Mouse (Mus musculus): ENCODE data around the gene Flt1. TPM values are rescaled to one million over a fixed set of nuclear protein-coding genes. Genes with fewer than 3 reads are reported as not detected.

Gene Flt1
- polyA plus RNA-seq, 1 experiment from 2014 or later, result 11.2 TPM

- Histone ChIP-seq H3K4me1 (replicated peaks) (peaks cover 25% of the 10 kb centered on the region), H3K4me3 (replicated peaks) (no peak overlapping the region), H3K27me3 (peaks cover 83% of the 10 kb centered on the region), H3K36me3 (no peaks in the 10 kb centered on the region), H3K27ac (no peak overlapping the region), H3K9ac (replicated peaks) (no peak overlapping the region), H3K4me2 (no peak overlapping the region), H3K9me3 (no peaks in the 10 kb centered on the region)
- no peak for ATAC-seq (ENCODE audit: insufficient number of reproducible peaks, insufficient read depth, low FRiP score, low TSS enrichment, low read depth)
- WGBS, result 7% methylated on average over 5 of the region's 5 CpGs
Measured at GRCm38 (mm10) chr5:147749972-147750371, 24.2 kb upstream of the Flt1 start.

- H3K4me1 ChIP-seq (replicated peaks), result peaks cover 25% of the 10 kb centered on the region
- no peaks in the 10 kb centered on the region for H3K36me3 ChIP-seq
- H3K9ac ChIP-seq (replicated peaks), result no peak overlapping the region
- whole genome bisulfite sequencing, result 3% methylated on average over 15 of the region's 15 CpGs
- peak overlapping the region; percentile 20 for H3K4me3 ChIP-seq (replicated peaks)
- no peaks in the 10 kb centered on the region for H3K9me3 ChIP-seq
- H3K27ac ChIP-seq, result no peak overlapping the region
- peak overlapping the region; percentile 54 for H3K4me2 ChIP-seq
- peaks cover 75% of the 10 kb centered on the region for H3K27me3 ChIP-seq
- no peak for ATAC-seq (ENCODE audit: insufficient number of reproducible peaks, insufficient read depth, low FRiP score, low TSS enrichment, low read depth)
Measured at GRCm38 (mm10) chr5:147748081-147748581, 22.3 kb upstream of the Flt1 start.

DNA sequence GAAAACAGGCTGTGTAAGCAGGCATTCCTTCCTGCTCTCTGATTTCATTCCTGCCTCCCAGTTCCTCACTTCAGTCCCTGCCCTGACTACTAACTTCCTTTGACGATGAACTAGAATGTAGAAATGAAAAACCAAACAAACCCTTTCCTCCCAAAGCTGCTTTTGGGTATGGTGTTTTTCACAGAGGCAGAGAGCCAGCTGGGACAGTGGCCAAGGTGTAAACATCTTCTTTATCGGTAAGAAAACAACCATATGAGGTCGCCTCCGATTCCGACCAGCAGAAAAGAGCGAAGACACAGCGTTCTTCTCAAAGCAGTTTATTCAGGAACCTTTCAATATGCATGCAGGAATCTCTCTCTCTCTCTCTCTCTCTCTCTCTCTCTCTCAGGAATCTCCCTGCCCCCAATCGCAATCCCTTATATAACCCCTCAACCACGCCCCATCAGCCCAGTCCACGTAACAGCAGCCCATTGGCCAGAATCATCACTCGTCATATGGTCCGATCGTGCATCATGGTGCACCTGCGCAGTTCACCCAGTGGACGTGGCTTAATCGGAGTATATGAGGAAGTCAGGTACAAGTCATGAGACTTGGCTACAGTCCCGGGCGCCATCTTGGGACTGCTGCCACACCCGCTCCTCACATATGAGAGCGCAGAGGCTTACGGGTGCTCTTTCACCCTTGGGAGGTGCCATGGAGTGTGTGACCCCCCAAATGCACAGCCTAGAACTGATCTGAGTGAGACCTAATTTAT, 19.3 kb upstream of the Flt1 start:
- Histone ChIP-seq H3K27me3 (peaks cover 52% of the 10 kb centered on the region), H3K4me1 (replicated peaks) (peaks cover 14% of the 10 kb centered on the region; the same call in 1 of the 2 replicates), H3K4me3 (replicated peaks) (no peak overlapping the region), H3K9me3 (no peaks in the 10 kb centered on the region), H3K36me3 (no peaks in the 10 kb centered on the region), H3K4me2 (no peak overlapping the region), H3K9ac (replicated peaks) (no peak overlapping the region), H3K27ac (no peak overlapping the region)
- WGBS, result 91% methylated on average over 21 of the region's 21 CpGs
- ATAC-seq (ENCODE audit: insufficient number of reproducible peaks, insufficient read depth, low FRiP score, low TSS enrichment, low read depth), result no peak

GRCm38 (mm10) chr5:147742468-147743111, 16.8 kb upstream of the Flt1 start:
- H3K4me1 ChIP-seq (replicated peaks), result no peaks in the 10 kb centered on the region
- H3K9ac ChIP-seq (replicated peaks), result no peak overlapping the region
- no peaks in the 10 kb centered on the region for H3K36me3 ChIP-seq
- H3K9me3 ChIP-seq, result peaks cover 10% of the 10 kb centered on the region
- no peak overlapping the region for H3K4me3 ChIP-seq (replicated peaks)
- 80% methylated on average over 9 of the region's 9 CpGs for WGBS
- H3K4me2 ChIP-seq, result no peak overlapping the region
- no peak for ATAC-seq (ENCODE audit: insufficient number of reproducible peaks, insufficient read depth, low FRiP score, low TSS enrichment, low read depth)
- H3K27me3 ChIP-seq, result peaks cover 28% of the 10 kb centered on the region
- no peak overlapping the region for H3K27ac ChIP-seq

GRCm38 (mm10) chr5:147736766-147737280, 11.0 kb upstream of the Flt1 start:
- Histone ChIP-seq H3K36me3 (no peaks in the 10 kb centered on the region), H3K9me3 (peaks cover 16% of the 10 kb centered on the region), H3K27me3 (no peaks in the 10 kb centered on the region; the same call in 1 of the 2 replicates), H3K27ac (no peak overlapping the region), H3K4me2 (no peak overlapping the region), H3K4me1 (replicated peaks) (no peaks in the 10 kb centered on the region), H3K4me3 (replicated peaks) (no peak overlapping the region), H3K9ac (replicated peaks) (no peak overlapping the region)
- 76% methylated on average over 8 of the region's 8 CpGs for WGBS
- no peak for ATAC-seq (ENCODE audit: insufficient number of reproducible peaks, insufficient read depth, low FRiP score, low TSS enrichment, low read depth)

GRCm38 (mm10) chr5:147733682-147734081, 7.9 kb upstream of the Flt1 start:
- H3K9me3 ChIP-seq, result peaks cover 7% of the 10 kb centered on the region; the same call in 1 of the 2 replicates
- H3K27ac ChIP-seq, result no peak overlapping the region
- H3K36me3 ChIP-seq, result no peaks in the 10 kb centered on the region
- H3K4me1 ChIP-seq (replicated peaks), result no peaks in the 10 kb centered on the region
- ATAC-seq (ENCODE audit: insufficient number of reproducible peaks, insufficient read depth, low FRiP score, low TSS enrichment, low read depth), result no peak; the same call in 1 of the 2 replicates
- no peak overlapping the region for H3K4me3 ChIP-seq (replicated peaks)
- no peak overlapping the region for H3K9ac ChIP-seq (replicated peaks)
- peaks cover 26% of the 10 kb centered on the region for H3K27me3 ChIP-seq
- no peak overlapping the region for H3K4me2 ChIP-seq
- WGBS, result 100% methylated on average over 1 of the region's 1 CpGs

DNA sequence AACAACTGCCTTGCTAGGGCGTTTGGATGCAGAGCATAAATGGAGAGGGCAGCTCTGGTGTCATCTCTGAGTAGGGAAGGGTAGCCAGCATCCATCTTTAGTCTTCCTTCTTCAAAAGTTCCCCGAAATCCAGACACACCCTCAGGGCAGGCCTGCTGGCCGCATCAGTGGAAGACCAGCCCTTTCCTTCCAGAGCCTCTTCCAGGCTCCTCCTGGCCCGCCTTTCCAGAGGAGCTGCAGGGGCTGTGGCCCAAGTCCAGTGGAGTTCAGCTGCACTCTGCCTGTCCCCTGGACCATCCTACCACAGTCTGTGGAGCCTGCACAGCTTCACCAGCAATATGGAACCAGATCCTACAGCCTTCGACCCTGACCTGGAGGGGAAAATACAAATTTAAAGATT, 7.1 kb upstream of the Flt1 start:
- H3K4me2 ChIP-seq, result no peak overlapping the region
- H3K9ac ChIP-seq (replicated peaks), result no peak overlapping the region
- H3K4me1 ChIP-seq (replicated peaks), result no peaks in the 10 kb centered on the region
- no peak for ATAC-seq (ENCODE audit: insufficient number of reproducible peaks, insufficient read depth, low FRiP score, low TSS enrichment, low read depth)
- H3K27me3 ChIP-seq, result peaks cover 33% of the 10 kb centered on the region
- 76% methylated on average over 5 of the region's 5 CpGs for WGBS
- no peak overlapping the region for H3K4me3 ChIP-seq (replicated peaks)
- peaks cover 6% of the 10 kb centered on the region; the same call in 1 of the 2 replicates for H3K9me3 ChIP-seq
- H3K36me3 ChIP-seq, result no peaks in the 10 kb centered on the region
- no peak overlapping the region for H3K27ac ChIP-seq

DNA sequence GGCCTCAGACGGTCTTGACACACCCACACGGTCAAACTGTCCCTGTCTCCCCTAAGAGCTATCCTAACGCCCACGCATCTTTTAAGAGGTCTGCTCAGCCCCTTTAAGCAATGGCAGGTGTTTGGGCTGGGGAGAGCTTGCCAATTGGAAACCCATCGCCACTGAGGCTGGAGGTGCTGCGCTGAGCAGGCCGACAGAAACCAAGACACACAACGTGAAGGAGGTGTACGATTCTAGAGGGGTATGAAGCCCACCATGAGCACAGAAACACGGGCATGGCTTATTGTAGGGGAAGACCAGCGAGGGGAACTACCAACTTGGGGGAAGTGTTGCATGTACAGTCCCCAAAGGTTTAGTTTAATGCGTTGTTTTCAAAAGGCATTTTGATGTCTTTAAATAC, 1.7 kb upstream of the Flt1 start:
- 12% methylated on average over 12 of the region's 12 CpGs for WGBS

GRCm38 (mm10) chr5:147726701-147727393, 1.0 kb upstream of the Flt1 start:
- H3K4me2 ChIP-seq, result peak overlapping the region; percentile 77; the same call in 1 of the 2 replicates
- H3K36me3 ChIP-seq, result no peaks in the 10 kb centered on the region
- WGBS, result 2% methylated on average over 18 of the region's 18 CpGs
- H3K9ac ChIP-seq (replicated peaks), result no peak overlapping the region
- ATAC-seq (ENCODE audit: insufficient number of reproducible peaks, insufficient read depth, low FRiP score, low TSS enrichment, low read depth), result no peak
- H3K4me3 ChIP-seq (replicated peaks), result peak overlapping the region; percentile 45
- no peaks in the 10 kb centered on the region for H3K9me3 ChIP-seq
- peaks cover 19% of the 10 kb centered on the region for H3K4me1 ChIP-seq (replicated peaks)
- no peak overlapping the region for H3K27ac ChIP-seq
- peaks cover 86% of the 10 kb centered on the region for H3K27me3 ChIP-seq

More for the DNA sequence above, 1.7 kb upstream of the Flt1 start:
- no peak overlapping the region for H3K4me3 ChIP-seq (replicated peaks)
- no peaks in the 10 kb centered on the region for H3K36me3 ChIP-seq
- H3K27me3 ChIP-seq, result peaks cover 82% of the 10 kb centered on the region
- H3K4me1 ChIP-seq (replicated peaks), result peaks cover 19% of the 10 kb centered on the region
- H3K9ac ChIP-seq (replicated peaks), result no peak overlapping the region
- no peaks in the 10 kb centered on the region for H3K9me3 ChIP-seq
- H3K27ac ChIP-seq, result no peak overlapping the region
- no peak for ATAC-seq (ENCODE audit: insufficient number of reproducible peaks, insufficient read depth, low FRiP score, low TSS enrichment, low read depth)
- no peak overlapping the region for H3K4me2 ChIP-seq

GRCm38 (mm10) chr5:147724945-147725830, 623 bp downstream of the Flt1 start:
- peak overlapping the region; percentile 45 for H3K4me3 ChIP-seq (replicated peaks)
- 0 out of 2 replicates have a peak overlapping the region, but pooled peaks have one; percentile 12 for H3K27ac ChIP-seq
- peak; percentile 72 for ATAC-seq (ENCODE audit: insufficient number of reproducible peaks, insufficient read depth, low FRiP score, low TSS enrichment, low read depth)
- WGBS, result under 1% methylated on average over 69 of the region's 69 CpGs
- no peaks in the 10 kb centered on the region for H3K36me3 ChIP-seq
- H3K9me3 ChIP-seq, result no peaks in the 10 kb centered on the region
- H3K9ac ChIP-seq (replicated peaks), result peak overlapping the region; percentile 44; the same call in 1 of the 2 replicates
- H3K27me3 ChIP-seq, result peaks cover 92% of the 10 kb centered on the region
- H3K4me1 ChIP-seq (replicated peaks), result peaks cover 19% of the 10 kb centered on the region
- peak overlapping the region; percentile 77 for H3K4me2 ChIP-seq

All from limb, embryonic 12.5 days (tissue).